Mouse (Mus musculus) thymus, adult 18-20 months (tissue): Measurements from ENCODE around the gene 2310011J03Rik.

ENCODE experiments used
- DNase-seq, 2 experiments: peaks; one replicate each; pipeline ENCODE4 v3.0.0; 2022; ENCODE audit warnings: mixed read lengths in 2 of 2

Gene 2310011J03Rik

DNA sequence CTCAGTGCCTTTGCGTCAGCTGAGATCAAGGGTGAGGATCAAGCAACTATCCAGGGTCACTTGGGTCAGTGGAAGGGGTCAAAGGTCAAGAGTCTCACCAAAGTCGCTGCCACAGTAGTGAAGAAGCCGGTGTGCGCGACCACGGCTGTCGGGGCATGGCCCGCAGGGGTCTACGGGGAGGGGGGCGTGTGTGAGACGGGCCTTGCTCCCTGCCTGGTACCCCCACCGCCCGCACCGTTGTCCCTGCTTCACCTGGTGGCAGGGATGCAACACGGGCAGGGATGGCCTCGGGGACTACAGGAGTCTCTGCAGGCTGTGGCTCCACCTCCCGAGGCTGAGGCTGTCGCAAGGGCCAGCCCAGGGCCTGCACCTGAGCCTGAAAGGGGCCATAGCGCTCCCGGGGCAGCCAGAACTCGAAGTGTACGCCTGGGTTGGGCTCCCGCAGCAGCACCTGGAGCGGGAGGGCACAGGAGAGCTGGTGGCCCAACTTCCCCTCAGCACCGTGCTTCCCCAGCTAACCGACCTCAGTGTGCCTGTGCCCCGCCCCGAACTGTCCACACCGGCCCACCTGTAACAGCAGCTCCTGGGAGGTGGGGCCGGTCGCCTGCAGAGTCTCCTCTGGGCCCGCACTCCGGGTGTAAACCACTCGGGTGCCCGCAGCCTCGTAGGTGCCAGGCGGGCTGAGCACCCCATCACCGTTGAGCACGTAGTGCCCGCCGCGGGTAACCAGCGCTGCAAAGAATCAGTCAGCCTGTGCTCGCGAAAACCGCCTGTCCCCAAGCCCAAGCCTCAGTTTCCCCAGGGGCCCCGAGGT lies 21.4 kb upstream of the 2310011J03Rik start:
- DNase-seq = no peak

DNA sequence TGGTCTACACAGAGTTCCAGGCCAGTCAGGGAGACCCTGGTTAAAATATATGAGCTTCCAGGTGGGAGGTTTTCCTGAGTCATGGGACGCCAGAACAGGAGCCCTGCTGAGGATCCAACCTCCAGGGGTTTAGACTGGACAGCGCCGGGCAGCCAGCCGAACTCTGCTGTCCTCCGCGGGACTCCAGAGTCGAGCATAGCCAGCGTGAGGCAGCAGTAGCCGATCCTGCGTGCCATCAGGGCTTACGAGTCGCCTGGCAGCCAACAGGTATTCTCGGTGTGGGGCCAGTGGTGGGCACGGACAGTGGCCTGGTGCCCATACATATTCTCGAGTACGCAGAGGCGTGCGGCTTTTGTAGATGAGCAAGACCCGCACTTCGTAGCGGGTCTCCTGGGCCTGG lies 20.7 kb upstream of the 2310011J03Rik start:
- DNase-seq = no peak

DNA sequence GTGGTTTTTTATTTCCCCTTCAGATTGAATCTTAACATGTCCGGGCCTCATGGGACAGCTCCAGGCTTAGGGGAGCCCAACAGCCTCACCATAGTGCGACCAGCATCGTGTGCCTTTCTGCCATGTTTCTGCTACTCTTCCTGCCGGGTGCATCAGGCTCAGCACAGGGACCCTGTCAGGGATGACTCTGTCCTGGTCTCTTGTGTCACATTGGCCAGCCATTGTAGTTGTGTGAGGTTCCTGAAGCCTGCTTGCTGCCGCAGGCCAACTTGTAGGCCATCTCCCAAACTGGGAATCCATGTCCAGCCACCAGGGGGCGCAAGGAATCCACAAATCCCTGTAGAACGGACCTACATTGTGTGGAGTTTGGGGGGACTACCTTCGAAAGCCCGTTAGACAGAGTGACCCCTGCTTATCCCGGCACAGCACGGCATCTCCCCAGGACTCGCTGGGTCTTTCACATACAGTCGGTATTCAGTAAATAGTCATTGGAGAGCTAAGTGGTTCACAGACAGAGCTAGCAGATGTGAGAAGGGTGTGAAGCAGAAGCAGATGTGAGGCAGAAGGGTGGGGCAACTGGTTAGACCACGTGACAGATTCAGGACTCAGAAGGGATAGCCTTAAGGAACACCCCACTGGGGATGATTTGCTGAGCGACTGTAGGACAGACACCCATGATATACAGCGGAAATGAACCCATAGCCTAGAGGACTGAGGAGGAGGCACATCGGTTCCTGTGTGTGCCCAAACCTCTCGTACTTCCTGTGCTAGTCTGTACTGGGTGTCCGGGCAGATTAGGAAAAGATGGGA lies 19.8 kb upstream of the 2310011J03Rik start:
- peak; percentile 50 to 52 for DNase-seq

DNA sequence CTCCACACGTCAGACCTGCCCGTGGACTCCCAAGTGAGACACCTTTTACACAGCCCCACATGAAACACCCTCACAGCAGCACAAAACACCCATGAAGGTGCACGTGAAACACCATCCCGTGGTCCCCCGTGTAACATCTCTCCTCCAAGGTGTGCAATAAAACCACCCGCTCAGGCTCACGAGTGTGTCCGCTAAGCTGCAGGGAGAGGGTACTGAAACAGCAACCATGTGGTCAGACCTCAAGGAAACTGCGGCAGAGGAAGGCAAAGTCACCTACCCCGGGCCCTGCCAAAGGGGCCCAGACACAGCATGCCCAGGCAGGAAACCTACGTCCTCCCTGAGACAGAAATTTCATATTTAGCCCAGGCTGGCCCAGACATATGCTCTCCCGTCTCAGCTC lies 15.9 kb upstream of the 2310011J03Rik start:
- no peak for DNase-seq

DNA sequence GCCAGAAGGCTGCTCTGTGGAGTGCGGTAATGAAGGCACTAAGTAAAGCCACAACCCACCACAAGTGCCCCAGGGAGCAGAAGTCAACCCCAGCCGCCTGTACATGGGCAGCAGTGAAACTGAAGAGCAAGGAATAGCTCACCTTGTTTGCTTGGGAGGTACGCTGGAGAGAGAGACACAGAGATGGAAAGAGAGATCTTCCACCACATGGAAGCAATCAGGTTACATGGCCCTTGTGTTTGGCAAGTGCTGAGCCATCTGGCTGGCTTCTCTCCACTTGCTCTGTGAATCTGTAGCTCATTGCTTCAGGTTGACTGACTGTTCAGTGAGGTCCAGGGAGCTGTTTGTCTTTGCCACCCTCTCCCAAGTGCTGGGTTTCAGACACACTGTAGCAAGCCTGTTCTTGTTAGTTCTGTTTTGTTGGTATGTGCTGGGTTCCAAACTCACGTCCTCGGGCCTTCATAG lies 12.2 kb upstream of the 2310011J03Rik start:
- no peak for DNase-seq

DNA sequence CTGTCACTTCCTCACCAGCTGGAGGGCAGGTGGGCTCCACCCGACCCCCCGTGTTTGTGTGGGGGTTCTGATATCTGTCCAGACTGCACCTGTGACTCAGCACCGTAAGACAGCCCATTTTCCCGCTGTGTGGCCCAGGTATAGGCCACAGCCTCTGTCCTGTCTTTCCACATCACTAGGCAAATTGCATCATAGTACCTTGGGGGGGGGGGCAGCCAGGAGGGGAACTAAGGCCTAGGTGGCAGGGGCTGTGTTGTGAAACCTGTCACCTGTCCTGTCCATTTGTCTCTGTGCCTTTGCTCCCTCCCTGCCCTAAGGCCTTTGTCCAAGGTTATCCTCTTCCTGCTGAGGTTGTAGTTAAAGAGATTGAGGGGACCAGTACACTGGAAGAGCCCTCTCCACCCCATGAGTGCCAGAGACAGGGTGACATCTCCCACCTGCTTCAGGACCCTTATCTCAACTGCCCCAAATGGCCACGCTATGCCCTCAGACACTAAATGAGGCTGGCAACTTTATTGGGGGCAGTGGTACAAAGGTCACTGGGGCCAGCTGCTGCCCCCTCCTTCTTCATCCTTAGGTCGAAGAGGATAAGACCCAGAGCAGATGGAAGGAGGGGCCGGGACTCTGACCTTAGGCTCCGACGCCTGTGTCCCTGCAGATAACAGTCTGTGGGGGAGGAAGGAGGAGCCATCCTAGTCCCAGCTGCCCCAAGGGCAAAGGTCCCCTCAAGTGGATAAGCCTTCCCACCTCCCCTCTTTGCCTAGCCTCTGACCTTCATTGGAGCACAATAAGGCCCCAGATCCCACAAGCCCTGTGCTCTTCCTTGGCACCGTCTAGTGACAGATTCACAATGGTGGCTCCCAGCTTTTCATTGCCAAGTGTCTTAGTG lies 11.5 kb upstream of the 2310011J03Rik start:
- no peak for DNase-seq

DNA sequence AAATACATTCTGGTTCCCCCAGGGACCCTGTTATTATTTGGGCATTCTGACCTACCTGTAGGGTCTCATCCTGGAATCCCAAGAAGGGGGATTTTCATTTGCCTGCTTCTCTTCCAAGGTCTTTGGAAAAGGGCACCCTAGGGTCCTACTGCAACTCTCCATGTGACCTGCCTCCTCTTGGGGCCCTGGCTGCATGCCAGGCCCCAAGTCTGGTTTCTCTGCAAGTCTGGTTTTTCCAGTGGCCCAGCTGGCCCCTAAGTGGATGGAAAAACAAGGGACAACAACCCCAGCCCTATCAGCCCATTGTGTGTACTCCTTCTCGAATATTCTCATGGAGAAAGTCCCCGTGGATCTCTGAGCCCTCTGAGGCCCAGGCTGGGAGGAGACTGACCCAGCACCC lies 10.6 kb upstream of the 2310011J03Rik start:
- no peak for DNase-seq

DNA sequence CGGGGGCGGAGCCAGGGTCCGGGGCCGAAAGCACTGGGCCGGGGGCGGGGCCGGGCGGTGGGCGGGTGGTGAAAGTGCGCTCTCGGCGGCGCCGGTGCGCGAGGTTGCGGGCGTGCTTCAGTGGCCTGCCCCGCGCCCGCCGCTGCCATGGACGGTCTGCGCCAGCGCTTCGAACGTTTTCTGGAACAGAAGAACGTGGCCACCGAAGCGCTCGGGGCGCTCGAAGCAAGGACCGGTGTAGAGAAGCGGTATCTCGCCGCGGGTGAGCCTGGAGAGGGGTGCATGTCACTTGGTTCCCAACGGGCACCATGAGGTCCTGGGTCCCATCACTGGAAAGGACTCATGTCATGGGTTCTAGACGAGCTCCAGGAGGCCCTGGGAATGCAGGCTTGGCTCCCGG lies 9.7 kb upstream of the 2310011J03Rik start:
- no peak for DNase-seq

DNA sequence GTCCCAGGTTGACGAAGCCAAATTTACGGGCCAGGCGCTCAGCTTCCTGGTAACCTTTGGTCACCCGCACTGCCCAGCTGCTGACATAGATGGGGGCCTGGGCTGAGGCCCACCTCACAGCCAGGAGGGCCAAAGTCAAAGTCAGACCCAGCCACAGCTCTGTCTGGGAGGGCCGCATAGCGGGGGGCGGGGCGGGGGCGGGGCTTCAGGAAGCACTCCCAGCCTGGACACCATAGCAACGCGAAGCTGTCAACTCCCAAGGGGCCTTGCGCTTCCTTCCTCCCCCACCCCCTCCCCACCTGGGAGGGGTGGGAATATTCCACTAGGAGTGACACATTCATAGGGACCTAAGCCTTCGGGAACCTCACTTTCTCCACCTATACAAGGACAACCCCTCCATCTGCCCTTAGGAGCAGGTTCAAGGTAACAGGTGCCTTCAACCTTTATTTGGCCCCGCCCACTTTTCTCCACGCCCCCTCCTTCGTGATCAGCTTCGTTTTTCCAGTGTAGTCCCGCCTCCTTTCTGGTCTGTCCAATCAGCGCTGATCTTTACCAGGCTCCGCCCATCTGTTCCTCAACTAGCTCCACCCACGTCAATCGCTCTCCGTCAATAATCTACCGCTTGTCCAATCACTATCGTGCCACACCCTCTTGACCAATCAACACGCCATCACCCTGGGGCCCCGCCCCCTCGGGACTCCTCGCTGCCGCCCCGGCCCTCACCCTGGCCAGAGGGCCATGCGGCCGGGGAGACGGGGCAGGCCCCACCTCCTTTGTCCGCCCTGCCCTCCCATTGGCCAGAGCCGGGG lies 9.1 kb upstream of the 2310011J03Rik start, which contains the start of the genes Pcsk4 and Reep6:
Gene Pcsk4, minus strand, starts transcription at position 226 of the 809 bp plus-strand sequence.
Gene Reep6, plus strand, starts transcription at position 681 of the 809 bp plus-strand sequence.
- peak; percentile 68 to 75 for DNase-seq

DNA sequence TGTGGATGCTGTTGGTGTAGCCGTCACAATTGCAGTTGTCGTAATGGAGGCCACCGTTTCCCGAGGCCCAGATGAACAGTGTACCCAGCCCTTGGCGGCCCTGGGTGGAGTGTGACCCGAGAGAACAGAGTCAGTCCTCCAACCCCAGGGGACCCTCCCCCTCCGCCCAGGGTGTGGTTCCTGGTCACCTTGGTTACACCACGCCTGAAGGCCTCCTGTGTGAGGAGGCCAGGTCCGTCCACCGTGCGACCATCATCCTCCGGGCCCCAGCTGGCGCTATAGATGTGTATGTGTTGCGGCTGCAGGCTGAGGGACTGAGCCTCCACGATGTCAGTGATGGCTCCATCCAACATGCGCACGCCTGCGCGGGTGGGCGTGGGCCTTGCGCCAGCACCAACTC lies 4.7 kb upstream of the 2310011J03Rik start:
- no peak for DNase-seq

DNA sequence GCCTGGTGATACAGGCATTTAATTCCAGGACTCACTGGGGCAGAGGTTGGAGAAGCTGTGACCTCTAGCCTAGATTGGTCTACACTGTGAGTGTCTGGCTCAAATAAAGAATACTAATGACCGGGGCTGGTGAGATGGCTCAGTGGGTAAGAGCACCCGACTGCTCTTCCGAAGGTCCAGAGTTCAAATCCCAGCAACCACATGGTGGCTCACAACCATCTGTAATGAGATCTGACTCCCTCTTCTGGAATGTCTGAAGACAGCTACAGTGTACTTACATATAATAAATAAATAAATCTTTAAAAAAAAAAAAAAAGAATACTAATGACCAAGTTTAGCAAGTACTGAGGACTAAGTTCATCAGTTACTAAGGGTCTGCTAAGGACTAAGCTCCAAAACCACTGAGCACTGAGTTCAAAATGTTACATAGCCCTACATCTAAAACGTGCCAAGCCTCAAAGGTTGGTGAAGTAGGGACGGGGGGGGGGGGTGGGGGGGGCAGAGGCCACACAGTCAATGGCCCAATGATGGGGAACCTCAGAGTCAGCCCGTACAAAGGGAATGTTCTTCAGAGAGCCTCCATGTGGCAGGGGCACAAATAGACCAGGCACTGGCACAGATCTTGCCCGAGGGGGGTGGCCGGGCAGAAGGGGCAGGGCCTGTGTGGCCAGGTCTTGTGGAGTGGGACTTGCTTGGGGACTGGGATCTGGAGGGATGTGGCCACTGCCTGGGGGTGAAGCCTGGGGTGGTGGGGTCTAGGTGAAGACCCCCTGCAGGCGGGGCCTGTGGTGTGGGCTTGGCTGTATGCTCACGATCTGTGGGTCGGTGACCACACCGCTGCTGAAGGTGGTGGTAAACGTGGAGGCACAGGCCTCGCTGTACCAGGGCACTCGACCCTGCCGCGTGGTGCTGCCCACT lies 4.0 kb upstream of the 2310011J03Rik start:
- no peak for DNase-seq

DNA sequence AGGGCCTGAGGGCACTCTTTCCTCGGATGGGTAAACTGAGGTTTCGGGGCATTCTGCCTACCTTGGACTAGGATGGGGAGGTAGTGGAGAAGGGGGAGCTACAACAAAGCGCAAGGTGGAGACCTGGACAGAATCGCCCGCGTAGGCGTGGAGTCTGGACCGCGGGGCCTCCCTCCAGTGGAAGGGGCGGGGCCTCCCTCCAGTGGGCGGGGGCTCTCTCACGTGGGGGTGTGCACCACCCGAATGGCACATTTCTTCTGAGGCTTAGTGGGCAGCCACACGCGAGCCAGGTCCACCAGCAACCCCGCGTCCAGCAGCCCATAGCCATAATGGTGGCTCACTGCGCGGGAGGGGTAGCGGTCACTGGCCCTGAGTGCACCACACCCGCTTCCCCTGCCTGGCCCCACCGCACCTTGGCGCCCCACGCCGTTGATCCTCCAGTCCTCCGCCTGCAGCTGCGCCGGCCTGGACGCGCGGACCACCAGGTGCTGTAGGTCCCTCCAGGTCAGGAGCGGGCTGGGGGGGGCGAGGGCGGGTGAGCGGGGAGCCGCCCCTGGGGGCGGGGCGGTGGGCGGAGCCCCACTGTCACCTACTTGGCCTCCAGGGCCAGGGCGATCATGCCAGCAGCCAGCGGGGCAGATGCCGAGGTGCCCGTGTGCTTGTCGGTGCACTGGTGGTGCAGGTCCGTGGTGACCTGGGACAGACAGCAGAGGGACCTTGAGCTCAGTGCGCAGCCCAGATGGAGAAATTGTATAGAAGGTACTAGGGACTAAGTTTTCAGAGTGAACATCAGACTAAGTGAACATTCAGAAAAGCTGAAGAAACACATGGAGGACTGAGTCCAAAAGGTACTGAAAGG lies 3.2 kb upstream of the 2310011J03Rik start:
- peak; percentile 42 to 57 for DNase-seq

DNA sequence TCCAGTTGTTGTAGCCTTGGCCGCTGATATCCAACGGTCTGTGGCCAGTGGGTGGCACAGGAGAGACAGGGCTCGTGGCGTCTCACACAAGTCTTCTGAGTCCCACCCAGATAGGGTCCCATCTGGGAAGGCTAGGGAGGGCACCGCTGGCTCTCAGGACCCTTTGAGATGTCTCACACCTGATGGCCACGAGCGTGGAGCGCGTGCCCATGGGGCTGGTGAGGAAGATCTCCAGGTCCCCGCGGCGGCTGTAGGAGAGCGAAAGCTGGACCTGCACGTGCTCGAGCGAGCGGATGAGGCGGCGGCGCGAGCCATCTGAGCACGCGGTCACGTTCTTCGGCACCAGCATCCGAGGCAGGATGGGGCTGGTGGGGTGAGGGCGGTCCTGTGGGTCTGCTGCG lies 2.5 kb upstream of the 2310011J03Rik start:
- DNase-seq = no peak

DNA sequence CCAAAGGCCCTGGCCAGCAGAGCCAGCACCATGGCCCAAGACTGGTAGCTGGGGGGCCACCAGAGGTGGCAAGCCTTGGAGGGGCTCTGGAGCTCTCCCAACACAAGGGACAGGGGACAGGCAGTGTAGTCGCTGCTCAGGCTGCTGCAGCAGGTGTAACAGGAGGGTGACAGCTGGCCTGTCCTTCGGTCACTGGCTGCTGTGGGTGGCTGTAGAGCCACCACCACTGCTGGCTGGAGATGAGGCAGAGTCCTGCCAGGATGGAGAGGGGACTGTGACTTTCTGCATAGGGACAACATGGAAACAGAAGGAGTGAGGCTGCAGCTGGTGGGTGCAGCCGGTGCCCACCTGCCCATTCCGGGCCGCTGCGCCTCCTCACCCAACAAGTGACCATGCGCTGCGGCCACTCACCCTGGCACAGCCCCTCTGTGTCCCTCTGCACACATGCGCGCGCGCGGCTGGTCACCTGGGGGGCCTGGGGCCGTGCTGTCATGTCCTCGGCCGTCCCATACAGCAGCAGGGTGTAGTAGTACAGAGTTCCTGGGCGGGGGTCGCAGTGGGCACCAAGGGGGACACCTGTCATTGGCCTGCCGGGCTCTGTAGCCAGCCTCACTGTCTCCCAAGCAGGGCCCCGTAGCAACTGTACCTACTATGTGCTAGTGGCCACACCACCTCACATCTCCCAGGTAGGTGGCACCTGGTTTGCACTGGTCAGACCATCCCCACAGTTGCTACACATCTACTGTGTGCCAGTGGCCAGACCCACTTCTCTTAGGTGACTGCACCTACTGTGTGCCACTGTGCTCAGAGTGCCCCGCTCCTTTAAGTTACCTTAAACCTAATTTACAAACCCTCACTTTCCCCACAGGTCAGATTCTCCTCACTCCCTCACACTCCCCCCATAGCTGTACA lies 1.6 kb upstream of the 2310011J03Rik start:
- DNase-seq = no peak

DNA sequence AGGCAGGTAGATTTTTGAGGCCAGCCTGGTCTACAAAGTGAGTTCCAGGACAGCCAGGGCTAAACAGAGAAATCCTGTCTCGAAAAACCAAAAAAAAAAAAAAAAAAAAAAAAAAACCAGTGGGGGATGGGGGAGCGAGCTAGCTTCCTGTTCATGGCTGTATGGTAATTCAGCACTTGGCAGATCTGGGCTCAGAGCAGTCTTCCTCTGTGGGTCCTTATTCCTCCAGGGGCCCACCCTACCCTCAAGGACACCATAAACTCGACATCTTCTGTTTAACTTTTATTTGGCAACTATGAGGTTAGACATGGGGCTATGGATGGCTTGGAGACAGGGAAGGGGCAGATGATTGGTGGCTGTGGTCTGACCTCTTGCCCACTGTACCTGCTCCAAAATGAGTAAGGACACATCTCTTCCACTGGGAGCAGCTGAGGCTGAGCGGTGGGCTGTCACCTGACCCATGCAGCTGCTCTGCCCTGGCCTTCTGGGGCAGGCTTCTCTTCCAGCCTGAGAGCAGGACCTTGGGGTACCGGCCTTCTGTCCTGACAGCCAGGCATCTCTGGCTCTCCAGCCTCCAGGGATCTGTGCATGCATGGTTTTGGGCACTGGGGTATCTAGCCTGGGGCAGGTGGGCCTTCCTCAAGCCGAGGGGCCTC lies 805 bp upstream of the 2310011J03Rik start:
- no peak for DNase-seq

DNA sequence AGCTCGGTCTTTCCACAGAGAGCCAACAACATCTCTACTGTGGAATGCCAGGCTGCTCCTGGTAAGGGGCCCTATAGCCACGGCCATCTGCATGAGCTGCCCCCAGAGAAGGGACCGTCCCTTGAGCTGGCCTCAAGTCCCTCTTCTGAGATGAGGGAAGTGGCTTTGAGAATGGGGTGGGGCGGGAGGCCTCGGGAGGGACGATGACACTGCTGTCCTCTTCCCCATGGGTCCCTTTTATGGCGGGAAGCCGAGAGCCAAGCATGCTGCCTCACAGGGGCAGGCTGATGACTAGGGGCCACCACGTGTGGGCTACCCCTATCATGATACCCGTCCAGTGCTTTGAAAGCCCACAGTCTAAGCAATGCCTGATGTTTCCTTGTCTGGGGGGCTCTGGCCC lies 3.3 kb downstream of the 2310011J03Rik start:
- DNase-seq = no peak

DNA sequence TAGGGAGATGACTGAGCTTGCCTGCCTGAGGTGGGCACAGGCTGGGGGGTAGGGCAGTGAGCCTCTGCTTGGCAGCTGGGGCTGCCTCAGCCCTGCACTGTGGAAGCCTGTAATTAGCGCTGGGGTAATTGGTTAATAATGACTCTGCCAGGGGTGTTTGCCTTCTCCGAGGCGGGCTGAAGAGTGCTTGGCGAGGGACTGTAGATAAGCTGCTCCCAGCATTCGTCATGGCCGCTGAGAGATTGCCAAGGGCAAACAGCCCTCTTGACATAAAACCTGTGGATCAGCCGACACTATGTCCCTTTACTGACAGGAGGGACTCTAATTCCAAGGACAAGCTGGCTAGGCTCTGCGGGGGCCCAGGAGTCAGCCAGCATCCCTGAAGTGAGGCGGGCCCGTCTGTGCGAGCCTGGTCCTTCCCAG lies 4.0 kb downstream of the 2310011J03Rik start:
- no peak for DNase-seq

DNA sequence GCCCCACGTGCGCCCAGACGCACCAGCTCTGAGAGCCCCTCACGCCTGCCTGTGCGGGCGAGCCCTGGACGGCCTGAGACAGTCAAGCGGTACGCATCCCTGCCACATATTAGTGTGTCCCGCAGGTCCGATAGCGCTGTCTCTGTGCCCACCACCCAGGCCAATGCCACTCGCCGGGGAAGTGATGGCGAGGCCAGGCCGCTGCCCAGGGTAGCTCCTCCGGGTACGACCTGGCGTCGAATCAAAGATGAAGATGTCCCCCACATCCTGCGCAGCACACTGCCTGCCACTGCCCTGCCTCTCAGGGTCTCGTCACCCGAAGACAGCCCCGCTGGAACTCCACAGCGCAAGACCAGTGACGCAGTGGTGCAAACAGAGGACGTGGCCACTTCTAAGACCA lies 5.0 kb downstream of the 2310011J03Rik start:
- DNase-seq = no peak
